In genomic region chr8:83109756-83110155, GRCm38 (mm10) we compare ENCODE assay signal across 23 mouse cellular contexts. TPM values are rescaled to one million over a fixed set of nuclear protein-coding genes. Genes with fewer than 3 reads are reported as not detected.
DNase-seq lines count a peak whose midpoint lies in the region; ATAC-seq and TF ChIP-seq lines count a peak whose summit lies in the region.
"Had no signal": no experiment of that assay in that cellular context is flagged by ENCODE, and none has a peak within 500 bp of the region (broad histone marks: within the 10 kb centered on the region; RNA-seq: fewer than 3 reads in every experiment).

No protein-coding gene starts in this region.

- no peak overlapping the region for H3K4me2 ChIP-seq in liver, postnatal 0 days (ENCODE audit: low read depth, low read length)
- H3K4me2 ChIP-seq: embryonic facial prominence, embryonic 12.5 days; forebrain, embryonic 13.5 days; heart, embryonic 15.5 days; liver, embryonic 15.5 days; midbrain, embryonic 15.5 days; neural tube, embryonic 15.5 days; stomach, embryonic 15.5 days had no signal

- H3K4me1 ChIP-seq in liver, adult 2 months (ENCODE audit: control insufficient read depth, insufficient read depth, low read length): no peaks in the 10 kb centered on the region
- H3K4me1 ChIP-seq in liver, postnatal 0 days (ENCODE audit: insufficient read depth): peaks cover 8% of the 10 kb centered on the region; the same call in 1 of the 2 replicates
- H3K4me1 ChIP-seq: embryonic facial prominence, embryonic 12.5 days; forebrain, embryonic 13.5 days; heart, embryonic 15.5 days; liver, embryonic 15.5 days; megakaryocyte, embryonic 14.5 days; midbrain, embryonic 15.5 days; neural tube, embryonic 15.5 days; stomach, embryonic 15.5 days had no signal

- intact Hi-C loops in gastrocnemius, adult 2 months (cut with DNase I): no loop called here

- H3K9me3 ChIP-seq in liver, postnatal 0 days (ENCODE audit: low read length): no peaks in the 10 kb centered on the region
- H3K9me3 ChIP-seq: embryonic facial prominence, embryonic 12.5 days; forebrain, embryonic 13.5 days; heart, embryonic 15.5 days; liver, embryonic 15.5 days; midbrain, embryonic 15.5 days; neural tube, embryonic 15.5 days; stomach, embryonic 15.5 days had no signal

- no peaks in the 10 kb centered on the region for H3K36me3 ChIP-seq in liver, adult 2 months (ENCODE audit: control insufficient read depth, insufficient read depth, low read length)
- no peaks in the 10 kb centered on the region for H3K36me3 ChIP-seq in liver, postnatal 0 days (replicated peaks; ENCODE audit: insufficient read depth, low read length)
- H3K36me3 ChIP-seq: embryonic facial prominence, embryonic 12.5 days; heart, embryonic 15.5 days; liver, embryonic 15.5 days; midbrain, embryonic 15.5 days; neural tube, embryonic 15.5 days; stomach, embryonic 15.5 days had no signal

- no peak overlapping the region for H3K27ac ChIP-seq in liver, adult 2 months (replicated peaks; ENCODE audit: insufficient read depth, low read depth, low read length)
- no peak overlapping the region for H3K27ac ChIP-seq in liver, postnatal 0 days (ENCODE audit: low read depth)
- H3K27ac ChIP-seq in gastrocnemius, adult 2 months: no peak overlapping the region
- H3K27ac ChIP-seq: embryonic facial prominence, embryonic 12.5 days; forebrain, embryonic 13.5 days; heart, embryonic 15.5 days; liver, embryonic 15.5 days; midbrain, embryonic 15.5 days; neural tube, embryonic 15.5 days; stomach, embryonic 15.5 days had no signal

- no peak for TF ChIP-seq EP300 in liver, postnatal 0 days (IDR thresholded peaks at IDR 0.05; ENCODE audit: low read depth)

- no peak for TF ChIP-seq POLR2A in liver, adult 2 months (IDR thresholded peaks at IDR 0.05; ENCODE audit: extremely low read depth, insufficient read depth, low read length)

- TF ChIP-seq CTCF in liver, adult 2 months (IDR thresholded peaks at IDR 0.05; ENCODE audit: low read depth, low read length): no peak
- TF ChIP-seq CTCF in liver, postnatal 0 days (IDR thresholded peaks at IDR 0.05; ENCODE audit: low read depth): no peak
- no peak for TF ChIP-seq CTCF in gastrocnemius, adult 2 months (IDR thresholded peaks at IDR 0.05)

- no peak overlapping the region for H3K4me3 ChIP-seq in liver, adult 2 months (ENCODE audit: insufficient read depth, low read depth, low read length)
- H3K4me3 ChIP-seq in liver, postnatal 0 days (ENCODE audit: low read depth, low read length): no peak overlapping the region
- no peak overlapping the region for H3K4me3 ChIP-seq in gastrocnemius, adult 2 months
- H3K4me3 ChIP-seq: embryonic facial prominence, embryonic 12.5 days; erythroblast, embryonic 14.5 days; forebrain, embryonic 13.5 days; heart, embryonic 15.5 days; liver, embryonic 15.5 days; megakaryocyte, embryonic 14.5 days; midbrain, embryonic 15.5 days; neural tube, embryonic 15.5 days; stomach, embryonic 15.5 days had no signal

- peak; percentile 21 for DNase-seq in adrenal gland, postnatal 14 days
- DNase-seq in adrenal gland, adult 18-20 months (ENCODE audit: low spot score in 2 of 2): no peak
- peak; percentile 18 for DNase-seq in liver, adult 2 months (ENCODE audit: extremely low read depth, low read depth, low spot score)
- DNase-seq in liver, postnatal 0 days: no peak
- DNase-seq in R1 (ENCODE audit: low read depth, low spot score): peak; percentile 25
- DNase-seq in lung, postnatal 36 days: peak; percentile 45
- no peak for DNase-seq in gastrocnemius, postnatal 10 days
- no peak for DNase-seq in gastrocnemius, adult 2 months
- DNase-seq: cerebellum, adult 8-10 months; gastrocnemius, postnatal 14 days; kidney, adult 11 months; right cerebral cortex, postnatal 14 days; thymus, adult 18-20 months had no signal

- no peak for ATAC-seq in liver, postnatal 0 days
- ATAC-seq: forebrain, embryonic 13.5 days; midbrain, embryonic 15.5 days had no signal

- 51% methylated on average over 7 of the region's 7 CpGs for WGBS in liver, adult 2 months
- 37% methylated on average over 7 of the region's 7 CpGs for WGBS in liver, postnatal 0 days (ENCODE audit: insufficient replicate concordance)

- no peak overlapping the region for H3K9ac ChIP-seq in liver, adult 2 months (ENCODE audit: low read depth, low read length)
- H3K9ac ChIP-seq in liver, postnatal 0 days (replicated peaks): no peak overlapping the region
- H3K9ac ChIP-seq: embryonic facial prominence, embryonic 12.5 days; forebrain, embryonic 13.5 days; heart, embryonic 15.5 days; liver, embryonic 15.5 days; midbrain, embryonic 15.5 days; neural tube, embryonic 15.5 days; stomach, embryonic 15.5 days had no signal

- no peaks in the 10 kb centered on the region for H3K27me3 ChIP-seq in liver, adult 2 months (ENCODE audit: control insufficient read depth, insufficient read depth, low read length)
- H3K27me3 ChIP-seq in liver, postnatal 0 days (ENCODE audit: insufficient read depth, low read length): no peaks in the 10 kb centered on the region
- H3K27me3 ChIP-seq: embryonic facial prominence, embryonic 12.5 days; forebrain, embryonic 13.5 days; heart, embryonic 15.5 days; liver, embryonic 15.5 days; midbrain, embryonic 15.5 days; neural tube, embryonic 15.5 days; stomach, embryonic 15.5 days had no signal

- H3K79me2 ChIP-seq in liver, adult 2 months (ENCODE audit: control insufficient read depth, insufficient read depth, low read length): no peaks in the 10 kb centered on the region

RNA-seq across cellular contexts. Expression of gene Tbc1d9, which starts 55.4 kb away (rescaled TPM):
- 6.6 and 7.8 TPM in 2 replicates for total RNA-seq in adrenal gland, postnatal 14 days (2021)
- total RNA-seq in adrenal gland, adult 18-20 months (2021): 10 to 100 TPM in 1 of 2 experiments, 1 to 10 TPM in 1; 8.1 to 10.9 TPM
- total RNA-seq in liver, adult 2 months (2014; rRNA removed): 1.6 and 2.2 TPM in 2 replicates
- 0.25 and 0.62 TPM in 2 replicates for polyA plus RNA-seq in liver, adult 2 months (2012; rRNA removed)
- 0.41 TPM in 2 replicates for polyA plus RNA-seq in liver, postnatal 0 days (2015; fragmentation: Nextera tagmentation; extraction: Ambion mirVana)
- total RNA-seq in gastrocnemius, postnatal 10 days (2021): 1 to 10 TPM; 2.4 to 3.3 TPM
- total RNA-seq in gastrocnemius, adult 2 months (2021): 1 to 10 TPM in 1 of 2 experiments, under 1 TPM in 1; 0.46 to 1.1 TPM
- polyA plus RNA-seq: erythroblast, embryonic 14.5 days had no signal

RNA-seq across cellular contexts. Expression of gene Gm10645, which starts 56.2 kb away (rescaled TPM):
- total RNA-seq in adrenal gland, postnatal 14 days (2021): not detected in 2 replicates
- total RNA-seq in adrenal gland, adult 18-20 months (2021): under 1 TPM in 1 of 2 experiments, not detected in 1; 0.46 TPM
- not detected in 2 replicates for total RNA-seq in liver, adult 2 months (2014; rRNA removed)
- 0.13 TPM in 1 of 2 replicates, not detected in the other for polyA plus RNA-seq in liver, adult 2 months (2012; rRNA removed)
- 0.29 and 0.30 TPM in 2 replicates for polyA plus RNA-seq in liver, postnatal 0 days (2015; fragmentation: Nextera tagmentation; extraction: Ambion mirVana)
- under 1 TPM in 1 of 2 experiments, not detected in 1; 0.32 TPM for total RNA-seq in gastrocnemius, postnatal 10 days (2021)
- not detected for total RNA-seq in gastrocnemius, adult 2 months (2021)
- total RNA-seq: gastrocnemius, postnatal 14 days; heart, adult 8-10 months had no signal
- polyA plus RNA-seq: erythroblast, embryonic 14.5 days had no signal

Comparison
In these comparisons a context has a peak if more than half of its experiments do, and no peak if none do; other contexts are left out.
1. DNase-seq: peak in adrenal gland, postnatal 14 days (single experiment), liver, adult 2 months (single experiment), R1 (single experiment) and lung, postnatal 36 days (single experiment); none in adrenal gland, adult 18-20 months (0 of 2), liver, postnatal 0 days (single experiment), gastrocnemius, postnatal 10 days (single experiment) and gastrocnemius, adult 2 months (single experiment).